Mouse (Mus musculus): ENCODE data around the gene Bmp8a.
"Not testable (repeated sequence)": the region's sequence is repeated elsewhere in the genome, so short reads cannot be mapped to it uniquely, and the experiment has no call there.

Gene Bmp8a

DNA sequence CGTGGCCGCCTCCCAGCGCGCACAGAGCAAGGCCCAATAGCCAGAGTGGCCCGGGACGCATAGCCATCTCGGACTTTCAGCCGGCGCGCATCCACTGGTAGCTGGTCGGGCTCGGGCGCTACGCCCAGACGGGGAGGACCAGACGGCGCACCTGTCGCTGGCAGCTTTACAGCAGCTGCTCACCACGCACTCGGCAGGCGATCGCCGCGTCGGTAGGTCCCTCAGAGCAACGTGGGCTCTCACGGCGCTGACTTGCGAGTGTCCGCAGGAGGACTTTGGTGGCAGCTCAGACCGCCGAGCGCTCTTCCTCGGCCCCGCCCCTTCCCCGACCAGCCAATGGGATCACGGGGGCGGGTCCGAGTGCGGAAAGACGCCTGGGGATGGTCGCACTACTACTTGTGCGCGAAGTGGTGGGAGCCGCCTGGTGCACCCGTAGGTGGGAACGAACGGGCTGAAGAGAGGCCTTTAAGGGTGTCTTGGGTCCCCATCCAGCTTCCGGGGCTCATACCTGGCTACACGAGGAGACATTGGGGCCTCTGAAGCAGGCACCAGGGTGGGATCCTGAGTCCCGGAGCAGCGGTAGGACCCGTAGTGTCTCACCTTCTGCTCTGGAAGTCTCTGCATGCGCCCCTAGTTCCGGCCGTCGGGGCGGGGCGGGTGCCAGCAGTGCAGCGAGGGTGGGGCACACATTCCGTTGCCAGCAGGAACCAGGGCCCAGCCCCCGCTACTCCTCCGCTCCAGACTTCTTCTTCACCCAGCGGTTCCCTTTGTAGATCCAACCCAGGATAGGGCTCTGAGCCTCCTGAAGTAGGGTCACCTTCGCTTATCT, at the start of gene Bmp8a:
Gene Bmp8a, minus strand, starts transcription at position 611 of the 829 bp plus-strand sequence.
- DNase-seq (ENCODE audit: low spot score in 2 of 2) = no peak

DNA sequence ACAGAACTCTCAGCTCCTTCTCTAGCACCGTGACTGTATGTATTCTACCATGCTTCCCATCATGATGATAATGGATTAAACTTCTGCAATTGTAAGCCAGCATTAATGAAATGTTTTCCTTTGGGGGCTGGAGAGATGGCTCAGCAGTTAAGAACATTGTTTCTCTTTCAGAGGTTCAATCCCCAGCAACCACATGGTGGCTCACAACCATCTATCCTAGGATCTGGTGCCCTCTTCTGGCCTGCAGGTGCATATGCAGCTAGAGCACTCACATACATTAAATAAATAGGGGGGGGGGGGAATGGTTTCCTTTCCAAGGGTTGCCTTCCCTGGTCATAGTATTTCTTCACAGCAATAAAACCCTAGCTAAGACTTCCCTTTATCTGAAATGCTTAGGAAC, 49.1 kb upstream of the Bmp8a start:
- no peak for DNase-seq (ENCODE audit: low spot score in 2 of 2)

- no peak for DNase-seq (ENCODE audit: low spot score in 2 of 2)
Observed at GRCm38 (mm10) chr4:123385028-123385427, 42.0 kb upstream of the Bmp8a start.

DNA sequence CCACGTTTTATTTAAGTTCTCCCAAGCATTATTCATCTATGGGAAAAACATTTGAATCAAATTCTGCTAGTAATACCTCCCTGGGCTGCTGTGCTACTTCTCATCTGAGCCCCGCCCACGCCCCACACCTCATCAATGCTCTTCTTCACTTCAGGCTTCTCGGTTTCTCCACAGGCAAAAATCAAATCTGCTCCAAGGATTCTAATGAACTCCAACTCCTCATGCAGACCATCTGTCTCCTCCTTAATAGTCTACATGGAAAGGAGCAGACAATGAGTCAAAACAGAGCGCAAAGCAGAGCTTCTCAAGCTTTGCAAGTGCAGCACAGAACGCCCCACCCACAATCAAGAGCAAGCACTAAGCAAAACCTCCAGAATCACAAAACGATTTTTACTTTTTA, 40.1 kb upstream of the Bmp8a start:
- peak in 1 of 2 experiments; percentile 36 for DNase-seq (ENCODE audit: low spot score in 2 of 2)

GRCm38 (mm10) chr4:123382051-123382450, 39.0 kb upstream of the Bmp8a start:
- no peak for DNase-seq (ENCODE audit: low spot score in 2 of 2)

DNA sequence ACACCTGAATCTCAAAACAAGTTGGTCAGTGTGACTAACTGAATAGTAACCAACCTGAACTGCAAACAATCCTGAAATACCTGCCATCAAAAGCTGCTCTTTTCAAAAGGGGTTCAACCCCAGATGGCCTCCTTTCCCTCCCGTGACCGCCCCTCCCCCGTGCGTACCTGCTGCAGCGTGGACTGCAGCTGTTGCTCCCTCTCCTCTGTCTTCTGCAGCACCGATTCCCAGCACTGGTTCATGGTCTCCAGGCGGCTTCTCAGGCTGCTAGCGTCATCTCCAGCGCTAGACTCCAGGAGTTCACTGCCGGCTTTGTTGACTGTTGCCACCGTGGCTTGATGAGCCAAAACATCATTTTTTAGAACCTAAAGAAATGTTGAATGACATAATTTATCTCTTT, 38.5 kb upstream of the Bmp8a start:
- no peak for DNase-seq (ENCODE audit: low spot score in 2 of 2)

DNA sequence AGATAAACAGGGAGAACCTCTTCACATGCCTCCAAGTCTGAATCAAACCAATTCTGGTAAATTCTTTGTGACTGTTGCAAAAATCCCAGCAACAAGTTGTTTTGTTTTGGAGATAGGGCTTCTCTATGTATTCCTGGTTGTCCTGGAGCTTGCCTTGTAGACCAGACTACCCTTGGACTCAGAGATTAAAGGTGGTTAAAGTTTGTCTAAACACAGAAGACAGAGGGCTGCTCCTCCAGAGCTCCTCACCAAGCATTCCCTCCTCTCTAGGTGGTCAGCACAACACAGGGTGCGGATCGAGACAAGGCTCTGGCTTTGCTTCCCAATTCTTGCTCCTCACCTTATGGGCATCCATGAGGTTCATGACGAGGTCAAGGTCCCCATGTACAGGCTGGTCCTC, 33.0 kb upstream of the Bmp8a start:
- no peak for DNase-seq (ENCODE audit: low spot score in 2 of 2)

DNA sequence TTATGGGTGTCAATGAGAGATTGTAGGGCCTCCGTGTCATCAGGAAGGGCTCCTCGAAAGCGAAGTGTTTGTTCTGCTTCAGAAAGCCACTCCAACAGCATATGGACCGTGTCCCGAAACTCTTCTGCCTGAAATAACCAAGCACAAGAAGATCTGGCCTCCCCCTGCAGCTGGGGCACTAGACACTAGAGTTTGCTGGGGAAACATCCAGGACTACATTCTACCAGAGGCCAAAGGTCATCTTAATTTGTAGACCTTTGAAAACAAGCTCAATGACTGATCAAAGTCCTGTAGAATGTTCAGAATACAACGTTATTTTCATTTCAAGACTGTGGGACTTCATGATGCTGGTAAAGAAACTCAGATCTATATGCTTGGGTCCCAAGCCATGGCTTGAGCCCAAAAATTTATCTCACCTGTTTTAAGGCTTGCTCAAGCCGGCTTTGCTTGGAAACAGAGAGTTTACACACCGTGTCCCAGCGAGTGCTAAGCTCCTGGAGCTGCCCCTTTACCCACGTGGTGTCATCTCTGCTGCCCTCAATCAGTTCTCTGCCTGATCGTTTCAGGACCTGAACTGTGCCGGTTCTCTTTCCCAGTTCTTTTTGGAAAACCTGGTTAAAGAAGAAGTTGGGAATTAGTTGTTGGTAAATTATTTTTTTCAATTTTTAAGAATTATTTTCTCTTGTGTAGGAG, 31.4 kb upstream of the Bmp8a start:
- no peak for DNase-seq (ENCODE audit: low spot score in 2 of 2)

GRCm38 (mm10) chr4:123363555-123363954, 20.5 kb upstream of the Bmp8a start:
- no peak for DNase-seq (ENCODE audit: low spot score in 2 of 2)

DNA sequence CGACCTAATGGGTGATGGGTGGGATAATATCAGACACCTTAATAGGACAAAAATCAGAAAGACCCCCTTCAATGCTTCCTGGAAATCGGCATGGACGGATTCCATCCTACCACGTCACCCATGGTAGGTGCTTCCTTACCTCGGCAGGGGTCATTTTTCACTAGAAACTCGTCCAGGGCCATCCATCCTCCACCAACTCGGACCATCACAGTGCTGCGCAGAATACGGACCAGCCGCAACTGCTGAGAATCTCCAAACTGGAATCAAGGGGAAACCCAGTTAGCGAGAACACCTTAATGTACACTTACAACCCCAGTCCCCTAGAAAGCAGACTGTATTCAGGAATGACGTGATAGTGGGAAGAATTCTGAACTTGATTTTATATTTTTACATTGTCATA, 17.7 kb upstream of the Bmp8a start:
- no peak for DNase-seq (ENCODE audit: low spot score in 2 of 2)

DNA sequence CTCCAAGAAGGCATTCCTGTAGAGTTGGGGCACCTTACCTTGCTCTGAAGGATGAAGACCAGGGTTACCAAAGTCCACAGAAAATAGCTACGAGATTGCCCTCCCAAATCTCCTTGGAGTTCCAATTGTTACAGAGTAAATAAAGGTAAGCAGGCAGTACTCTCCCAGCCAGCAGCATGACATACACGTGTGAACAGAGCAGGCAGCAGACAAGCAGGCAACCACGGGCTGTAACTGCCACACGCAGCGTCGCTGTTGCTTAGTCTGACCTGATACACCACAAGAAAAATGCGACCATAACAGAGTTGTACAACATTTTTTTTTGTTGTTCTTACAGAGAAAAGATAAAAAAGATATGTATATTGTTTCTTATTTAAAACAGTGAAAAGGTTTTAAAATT, 15.6 kb upstream of the Bmp8a start:
- DNase-seq (ENCODE audit: low spot score in 2 of 2) = no peak

- no peak for DNase-seq (ENCODE audit: low spot score in 2 of 2)
Observed at GRCm38 (mm10) chr4:123355941-123356340, 12.9 kb upstream of the Bmp8a start.

- DNase-seq (ENCODE audit: low spot score in 2 of 2) = no peak
Observed at GRCm38 (mm10) chr4:123353271-123353877, 10.3 kb upstream of the Bmp8a start.

DNA sequence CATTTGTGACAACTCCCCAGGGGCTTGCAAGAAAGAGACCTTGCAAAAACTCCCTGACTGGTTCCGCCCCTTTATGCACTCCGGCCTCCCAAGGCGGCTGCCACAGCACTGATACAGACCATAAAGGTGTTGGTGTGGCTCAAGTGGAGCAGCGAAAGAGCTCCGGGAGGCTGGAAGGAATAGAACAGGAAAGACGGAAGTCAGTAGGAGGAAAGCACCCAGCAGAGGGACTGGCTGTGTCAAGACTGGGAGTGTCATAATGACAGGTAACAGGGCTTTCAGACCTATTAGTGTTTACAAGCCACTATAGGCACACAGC, 378 bp upstream of the Bmp8a start:
- DNase-seq (ENCODE audit: low spot score in 2 of 2) = no peak

DNA sequence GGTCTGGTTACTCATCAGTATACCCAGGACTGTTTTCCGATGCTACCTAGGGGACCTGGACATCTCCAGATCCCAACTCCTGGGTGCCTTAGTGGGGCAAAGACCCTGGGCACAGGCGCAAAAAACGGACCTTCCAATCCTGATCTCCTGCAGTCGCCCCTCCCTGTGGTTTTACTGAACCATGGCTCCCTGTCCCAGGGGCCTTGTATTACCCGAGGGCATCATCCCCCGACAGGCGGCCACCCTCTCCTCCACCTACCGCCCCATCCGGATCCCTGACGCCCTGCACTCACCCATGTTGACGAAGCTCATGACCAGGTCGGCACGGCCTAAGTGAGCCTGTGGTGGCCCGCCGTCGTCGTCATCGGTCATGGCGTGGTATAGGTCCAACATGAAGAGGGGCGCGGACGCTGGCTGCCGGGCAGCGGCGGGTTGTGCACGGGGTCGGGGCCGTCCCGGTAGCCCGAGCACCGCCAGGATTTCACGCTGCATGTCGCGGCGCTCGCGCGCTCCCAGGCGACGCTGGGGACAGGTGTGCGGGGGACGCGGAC, 886 bp downstream of the Bmp8a start:
- DNase-seq (ENCODE audit: low spot score in 2 of 2) = no peak

GRCm38 (mm10) chr4:123340232-123340631, 2.8 kb downstream of the Bmp8a start:
- no peak for DNase-seq (ENCODE audit: low spot score in 2 of 2)

DNA sequence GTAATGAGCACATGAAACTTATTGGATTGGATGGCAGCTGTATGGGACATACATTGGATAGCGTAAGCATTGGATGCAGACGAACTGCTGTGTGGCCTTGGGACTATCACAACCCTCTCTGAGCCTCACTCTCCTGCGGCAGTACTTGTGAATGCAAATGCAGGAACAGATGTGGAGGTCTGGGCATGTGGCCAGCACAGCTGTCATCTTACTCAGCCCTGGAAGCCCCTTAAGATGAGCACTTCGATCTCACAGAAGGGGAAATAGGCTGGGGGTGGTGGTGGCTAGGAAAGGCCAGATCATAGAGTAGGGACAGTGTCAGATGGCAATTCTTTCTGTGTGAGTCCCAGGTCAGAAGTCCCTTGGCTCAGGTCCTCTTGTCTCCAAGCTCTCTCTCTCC, 5.4 kb downstream of the Bmp8a start:
- no peak for DNase-seq (ENCODE audit: low spot score in 2 of 2)

- no peak for DNase-seq (ENCODE audit: low spot score in 2 of 2)
Observed at GRCm38 (mm10) chr4:123335796-123336585, 7.1 kb downstream of the Bmp8a start.

- not testable (repeated sequence) for DNase-seq (ENCODE audit: low spot score in 2 of 2)
Observed at GRCm38 (mm10) chr4:123335244-123335643, 7.8 kb downstream of the Bmp8a start.

DNA sequence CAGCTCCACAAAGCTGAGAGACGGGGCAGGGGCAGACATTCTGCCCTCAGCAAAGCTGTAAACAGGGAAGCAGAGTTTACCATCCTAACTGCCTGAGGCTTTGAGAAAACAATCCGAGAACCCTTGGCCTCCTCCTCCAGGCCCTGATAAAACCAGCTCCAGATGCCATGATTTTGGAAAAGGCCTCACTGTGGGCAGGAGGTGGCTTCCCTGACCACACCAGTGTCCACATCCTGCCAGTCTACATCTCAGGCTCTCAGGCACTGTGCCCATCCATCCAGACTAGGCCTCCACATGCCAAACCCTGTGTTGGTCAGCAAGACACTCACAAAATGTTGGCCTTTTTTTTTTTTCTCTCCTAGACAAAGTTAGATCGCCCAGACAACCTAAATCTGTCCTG, 8.9 kb downstream of the Bmp8a start:
- DNase-seq (ENCODE audit: low spot score in 2 of 2) = no peak

GRCm38 (mm10) chr4:123333151-123333550, 9.9 kb downstream of the Bmp8a start:
- no peak for DNase-seq (ENCODE audit: low spot score in 2 of 2)

- not testable (repeated sequence) for DNase-seq (ENCODE audit: low spot score in 2 of 2)
Observed at GRCm38 (mm10) chr4:123331961-123332360, 11.1 kb downstream of the Bmp8a start.
